Mouse (Mus musculus): ENCODE measurements around the gene Rgl1. TPM values are rescaled to one million over a fixed set of nuclear protein-coding genes. Genes with fewer than 3 reads are reported as not detected.

The Rgl1 gene
- polyA plus RNA-seq, 1 experiment = 0.21 TPM

DNA sequence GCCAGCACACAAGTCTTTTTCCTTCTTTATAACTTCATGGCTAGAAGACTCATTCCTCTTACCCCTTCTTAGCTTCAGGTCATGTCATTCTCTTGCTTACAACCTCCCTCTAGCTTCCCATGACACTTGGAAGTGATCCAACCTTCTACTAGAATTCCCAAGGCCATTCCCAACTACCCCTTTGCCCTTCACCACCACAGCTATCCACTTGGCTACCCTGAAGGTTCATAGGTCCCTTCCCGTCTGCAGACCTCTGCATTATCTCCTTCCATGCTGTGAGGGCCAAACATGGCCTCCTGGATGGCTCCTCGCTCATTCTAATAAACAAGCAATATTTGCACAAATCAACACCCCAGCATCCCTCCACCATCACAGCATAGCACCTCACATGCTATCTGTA is 165.7 kb downstream of the Rgl1 start:
- no peak for TF ChIP-seq GATA1 (IDR thresholded peaks at IDR 0.05; ENCODE audit: low read length)

- no peak for TF ChIP-seq GATA1 (IDR thresholded peaks at IDR 0.05; ENCODE audit: low read length)
Observed at GRCm38 (mm10) chr1:152599347-152599746, 166.8 kb downstream of the Rgl1 start.

DNA sequence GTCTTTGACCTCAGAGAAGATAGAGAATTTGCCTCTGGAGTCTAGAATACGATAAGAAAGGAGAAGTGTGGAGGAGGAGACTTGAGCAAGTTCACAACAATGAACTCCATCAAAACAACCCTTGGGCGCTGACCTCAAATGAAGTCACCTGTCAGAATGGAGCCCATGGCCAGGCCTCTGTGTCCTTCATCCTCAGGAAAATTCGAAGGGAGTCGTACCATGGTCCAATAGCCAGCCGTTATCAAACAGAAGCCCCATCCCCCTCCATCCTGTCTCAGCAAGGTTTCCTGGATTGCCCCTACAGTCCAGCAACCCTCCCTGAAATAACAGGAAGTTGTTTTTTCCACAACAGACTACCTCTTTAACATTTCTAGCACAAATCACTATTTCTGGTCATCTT is 171.5 kb downstream of the Rgl1 start:
- no peak for TF ChIP-seq GATA1 (IDR thresholded peaks at IDR 0.05; ENCODE audit: low read length)

DNA sequence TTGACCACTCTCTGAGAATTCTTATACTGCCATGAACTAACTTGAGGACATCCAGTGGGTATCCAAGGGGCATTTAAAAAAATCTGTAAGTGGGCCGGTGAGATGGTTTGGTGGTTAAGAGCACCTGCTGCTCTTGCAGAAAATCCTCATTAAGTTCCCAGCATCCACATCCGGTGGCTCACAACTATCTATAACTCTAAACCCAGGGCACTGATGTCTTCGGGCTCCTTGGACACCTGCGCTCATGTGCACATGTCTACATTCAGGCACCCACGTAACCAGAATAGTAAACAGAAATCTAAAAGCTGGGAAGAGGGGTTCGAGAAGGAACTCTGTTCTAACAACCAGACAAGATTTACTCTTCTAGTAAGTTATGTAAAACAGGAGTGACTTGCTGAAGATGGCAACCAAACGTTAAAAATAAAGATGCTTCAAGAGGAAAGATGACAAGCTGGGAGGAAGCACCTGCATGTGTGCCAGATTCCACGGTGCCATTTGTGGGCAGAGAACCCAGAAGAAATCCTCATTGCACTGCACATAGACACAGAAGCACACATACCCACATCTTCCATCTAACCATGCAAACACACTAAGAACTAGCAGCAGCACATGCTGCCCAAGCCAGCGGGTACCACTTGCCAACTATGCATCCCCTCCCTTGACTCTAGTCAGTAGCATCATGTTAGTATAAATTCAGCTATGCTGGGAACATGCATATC is 172.2 kb downstream of the Rgl1 start:
- no peak for TF ChIP-seq GATA1 (IDR thresholded peaks at IDR 0.05; ENCODE audit: low read length)

- no peak for TF ChIP-seq GATA1 (IDR thresholded peaks at IDR 0.05; ENCODE audit: low read length)
Observed at GRCm38 (mm10) chr1:152593382-152593781, 172.8 kb downstream of the Rgl1 start.

DNA sequence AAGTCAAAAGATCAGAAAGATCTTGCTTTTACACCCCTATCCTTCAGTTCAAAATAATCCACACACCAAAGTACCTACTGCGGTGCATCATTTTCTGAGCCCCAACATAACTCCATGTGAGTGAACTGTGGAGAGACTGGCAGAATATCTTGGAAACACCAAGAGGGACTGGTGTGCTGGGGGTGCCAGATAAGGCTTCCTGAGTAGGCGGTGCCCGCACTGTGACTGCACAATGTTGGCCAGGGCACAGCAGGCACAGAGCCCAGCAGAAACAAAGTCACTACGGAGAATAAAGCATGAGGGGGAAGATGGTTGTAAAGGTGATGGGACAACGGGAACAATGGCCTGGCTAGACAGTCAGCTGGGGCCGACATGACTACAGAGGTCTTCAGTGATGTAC is 173.5 kb downstream of the Rgl1 start:
- no peak for TF ChIP-seq GATA1 (IDR thresholded peaks at IDR 0.05; ENCODE audit: low read length)

- no peak for TF ChIP-seq GATA1 (IDR thresholded peaks at IDR 0.05; ENCODE audit: low read length)
Observed at GRCm38 (mm10) chr1:152591746-152592498, 174.2 kb downstream of the Rgl1 start.

- no peak for TF ChIP-seq GATA1 (IDR thresholded peaks at IDR 0.05; ENCODE audit: low read length)
Observed at GRCm38 (mm10) chr1:152590321-152590720, 175.8 kb downstream of the Rgl1 start.

DNA sequence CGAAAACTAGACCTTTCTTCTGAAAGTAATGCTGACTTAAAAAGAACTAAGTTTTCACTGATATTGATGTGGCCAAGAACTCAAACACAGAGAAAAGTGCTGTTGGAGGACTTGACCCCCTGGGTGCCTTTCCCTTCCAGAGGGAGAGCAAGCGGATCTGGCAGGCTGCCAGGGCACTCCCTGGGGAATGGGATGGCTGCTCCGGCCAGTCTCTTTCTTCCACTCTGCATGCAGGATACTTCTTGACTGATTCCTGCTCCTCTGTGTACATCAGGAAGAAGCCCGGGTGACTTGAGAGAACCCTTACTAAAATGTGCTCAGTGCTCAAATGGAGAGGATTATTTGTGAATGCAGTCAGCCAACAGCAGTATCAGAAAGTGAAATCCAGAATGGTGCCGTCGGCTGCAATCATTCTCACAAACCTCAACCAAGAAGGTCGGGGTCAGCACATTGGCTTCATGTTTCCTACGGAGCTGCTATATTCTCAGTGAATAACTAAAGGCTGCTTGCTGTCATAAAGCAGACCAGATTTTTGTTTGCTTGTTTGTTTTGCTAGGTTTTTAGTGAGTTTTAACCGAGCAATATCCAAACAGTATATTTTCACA is 176.7 kb downstream of the Rgl1 start:
- TF ChIP-seq GATA1 (IDR thresholded peaks at IDR 0.05; ENCODE audit: low read length) = no peak

DNA sequence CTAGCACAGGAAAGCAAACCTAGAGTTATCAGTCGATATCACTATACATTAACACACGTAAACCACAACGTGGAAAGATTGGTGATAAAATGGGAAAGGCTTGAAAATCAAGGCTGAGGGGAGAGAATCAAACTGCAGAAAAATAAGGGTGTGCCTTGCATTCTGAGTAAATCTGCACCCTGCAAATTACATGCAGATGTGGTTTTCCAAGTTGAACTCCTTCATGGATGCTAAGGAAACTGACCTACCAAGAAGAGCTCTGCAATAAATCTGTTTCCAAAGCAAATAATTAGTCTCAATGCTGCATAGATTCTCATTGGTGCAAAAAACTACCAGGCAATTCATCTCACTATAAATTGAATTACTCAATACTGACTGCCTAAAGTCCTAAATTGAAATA is 178.7 kb downstream of the Rgl1 start:
- no peak for TF ChIP-seq GATA1 (IDR thresholded peaks at IDR 0.05; ENCODE audit: low read length)

- TF ChIP-seq GATA1 (IDR thresholded peaks at IDR 0.05; ENCODE audit: low read length) = no peak
Observed at GRCm38 (mm10) chr1:152585385-152585984, 180.7 kb downstream of the Rgl1 start.

GRCm38 (mm10) chr1:152584933-152585332 is 181.2 kb downstream of the Rgl1 start:
- TF ChIP-seq GATA1 (IDR thresholded peaks at IDR 0.05; ENCODE audit: low read length) = no peak

- TF ChIP-seq GATA1 (IDR thresholded peaks at IDR 0.05; ENCODE audit: low read length) = no peak
Observed at GRCm38 (mm10) chr1:152581127-152581905, 184.8 kb downstream of the Rgl1 start.

DNA sequence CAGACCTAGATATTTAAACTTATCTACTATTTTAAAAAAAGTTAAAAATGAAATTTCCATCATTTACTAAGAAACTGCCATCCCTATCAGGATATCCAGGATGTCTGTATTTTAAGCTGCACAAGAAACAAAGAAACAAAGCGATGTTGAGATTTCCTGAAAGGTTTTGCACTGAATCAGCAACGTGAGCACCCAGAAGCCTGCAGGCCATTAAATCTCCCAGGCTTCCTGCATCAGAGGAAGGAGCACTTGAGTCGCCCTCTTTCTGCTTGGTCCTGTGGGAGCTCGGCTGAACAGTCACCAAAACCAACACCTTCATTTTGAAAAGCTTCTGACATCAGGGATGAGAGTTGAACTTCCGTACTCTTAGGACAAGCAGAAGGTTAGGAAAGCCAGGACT is 187.2 kb downstream of the Rgl1 start:
- no peak for TF ChIP-seq GATA1 (IDR thresholded peaks at IDR 0.05; ENCODE audit: low read length)

DNA sequence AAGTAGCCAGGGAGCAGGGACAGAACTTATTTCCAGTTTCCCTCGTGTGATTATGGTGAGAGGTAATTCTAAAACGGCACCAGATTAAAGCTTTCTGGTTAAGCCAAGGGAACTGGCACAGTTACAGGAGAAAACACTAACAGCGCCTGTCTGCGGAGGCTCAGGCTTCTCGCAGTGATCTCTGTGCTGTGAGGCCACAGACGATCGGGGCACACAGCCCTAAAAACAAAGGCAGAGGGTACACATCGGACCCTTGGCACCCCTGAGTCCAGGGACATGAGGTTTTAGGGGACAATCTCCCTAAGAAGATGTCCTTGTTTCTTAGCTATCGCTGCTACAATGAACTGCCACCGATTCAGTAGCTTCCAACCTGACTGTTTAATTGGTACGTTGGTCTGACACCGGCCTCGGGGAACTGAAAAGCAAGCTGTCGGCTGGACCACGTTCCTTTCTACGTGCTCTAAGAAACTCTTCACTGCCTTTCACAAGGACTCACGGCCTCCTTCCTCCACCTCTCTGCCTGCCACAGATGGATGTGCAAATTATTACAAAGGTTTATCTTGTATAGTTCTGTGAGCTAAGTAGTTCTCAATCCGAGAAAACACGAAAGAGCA is 187.9 kb downstream of the Rgl1 start:
- no peak for TF ChIP-seq GATA1 (IDR thresholded peaks at IDR 0.05; ENCODE audit: low read length)
